Mouse (Mus musculus) olfactory bulb, adult 2 months (tissue): Measurements from ENCODE around the gene Mettl16.

Experiments used
- CTCF ChIP-seq: fragments of 200-500 bp; IDR thresholded peaks from 2 replicates; pipeline ENCODE4 v1.5.1; 2012; ENCODE audit warnings: low read depth, mild to moderate bottlenecking, low read length, moderate library complexity; ENCODE audit not compliant: insufficient read depth
- POLR2A ChIP-seq: fragments of 200-500 bp; IDR thresholded peaks from 2 replicates; pipeline ENCODE4 v1.6.1; 2012; ENCODE audit warnings: mild to moderate bottlenecking, low read depth, low read length, moderate library complexity; ENCODE audit not compliant: insufficient read depth

DNA sequence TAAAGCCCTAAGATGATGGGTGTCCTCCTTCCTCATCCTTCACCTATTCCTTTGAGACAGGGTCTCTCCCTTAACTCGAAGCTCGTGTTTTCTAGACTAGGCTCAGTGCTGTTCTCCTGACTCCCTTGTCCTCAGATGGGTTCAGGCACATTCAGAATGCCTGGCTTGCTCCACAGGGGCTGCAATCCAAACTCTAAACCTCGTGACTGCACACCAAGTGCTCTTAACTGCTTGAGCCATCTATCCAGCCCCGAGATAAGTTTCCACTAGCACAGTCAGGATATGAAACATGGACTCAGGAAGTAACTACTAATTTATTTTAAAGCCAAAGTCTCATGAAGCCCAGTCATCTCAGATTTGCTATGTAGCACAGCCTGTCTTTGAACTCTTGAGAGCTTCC, 99.9 kb downstream of the Mettl16 start:
- TF ChIP-seq POLR2A (no peak), CTCF (no peak)
